Mouse (Mus musculus) 416B (cell line): ENCODE results near the gene Fermt3.
"Not testable (repeated sequence)": the region's sequence is repeated elsewhere in the genome, so short reads cannot be mapped to it uniquely, and the experiment has no call there.

Experiments used
- DNase-seq: peaks from one replicate; pipeline ENCODE4 v3.0.0; 2011; ENCODE audit warnings: low read depth

Gene Fermt3

GRCm38 (mm10) chr19:6991166-6991565 is 28.1 kb downstream of the Fermt3 start:
- not testable (repeated sequence) for DNase-seq

- DNase-seq = no peak
Observed at GRCm38 (mm10) chr19:6990712-6991111, 28.6 kb downstream of the Fermt3 start.

GRCm38 (mm10) chr19:6989251-6989650 is 30.0 kb downstream of the Fermt3 start:
- no peak for DNase-seq

- no peak for DNase-seq
Observed at GRCm38 (mm10) chr19:6987904-6988285, 31.4 kb downstream of the Fermt3 start.

GRCm38 (mm10) chr19:6987061-6987903 is 32.0 kb downstream of the Fermt3 start, which contains the start of gene Vegfb:
Vegfb (minus strand) TSS chr19:6987651.
- peak; percentile 61 for DNase-seq

GRCm38 (mm10) chr19:6985951-6986708 is 33.1 kb downstream of the Fermt3 start:
- no peak for DNase-seq

GRCm38 (mm10) chr19:6985300-6985699 is 34.0 kb downstream of the Fermt3 start:
- DNase-seq = no peak

- DNase-seq = no peak
Observed at GRCm38 (mm10) chr19:6983621-6984020, 35.6 kb downstream of the Fermt3 start.

GRCm38 (mm10) chr19:6981465-6981864 is 37.8 kb downstream of the Fermt3 start:
- DNase-seq = no peak

GRCm38 (mm10) chr19:6980381-6981093 is 38.7 kb downstream of the Fermt3 start, which contains the start of gene Fkbp2:
Fkbp2 (minus strand) TSS chr19:6980501.
- DNase-seq = peak; percentile 99

- DNase-seq = peak; percentile 100
Observed at GRCm38 (mm10) chr19:6979486-6980380, 39.5 kb downstream of the Fermt3 start.

GRCm38 (mm10) chr19:6979001-6979479 is 40.2 kb downstream of the Fermt3 start:
- DNase-seq = peak; percentile 55

- no peak for DNase-seq
Observed at GRCm38 (mm10) chr19:6978639-6978974, 40.7 kb downstream of the Fermt3 start.

GRCm38 (mm10) chr19:6977759-6978638 is 41.3 kb downstream of the Fermt3 start:
- no peak for DNase-seq

- peak; percentile 85 for DNase-seq
Observed at GRCm38 (mm10) chr19:6975537-6976521, 43.4 kb downstream of the Fermt3 start, which contains the start of gene Plcb3. Plcb3 (minus strand) TSS chr19:6976470.

- peak; percentile 95 for DNase-seq
Observed at GRCm38 (mm10) chr19:6974211-6975205, 44.8 kb downstream of the Fermt3 start, which contains the start of gene Ppp1r14b. Ppp1r14b (plus strand) TSS chr19:6974968.

- DNase-seq = peak; percentile 74
Observed at GRCm38 (mm10) chr19:6973581-6974190, 45.6 kb downstream of the Fermt3 start.
